In genomic region chr7:96152924-96153359, GRCm38 (mm10) we compare ENCODE assay signal across 8 mouse cellular contexts. TPM values are rescaled to one million over a fixed set of nuclear protein-coding genes. Genes with fewer than 3 reads are reported as not detected.
DNase-seq lines count a peak whose midpoint lies in the region; ATAC-seq and TF ChIP-seq lines count a peak whose summit lies in the region.

No protein-coding gene starts in this region.

- no peaks in the 10 kb centered on the region for H3K79me2 ChIP-seq in myocyte (ENCODE audit: control insufficient read depth, insufficient read depth)

- ATAC-seq in forebrain, embryonic 16.5 days = peak; percentile 95
- peak; percentile 93 for ATAC-seq in hindbrain, embryonic 14.5 days (ENCODE audit: low FRiP score)
- peak; percentile 87 for ATAC-seq in liver, embryonic 11.5 days (replicated peaks; ENCODE audit: low FRiP score)

- H3K9ac ChIP-seq in forebrain, embryonic 16.5 days (replicated peaks; ENCODE audit: low read depth, low read length) = peak overlapping the region; percentile 31; the same call in 1 of the 2 replicates
- peak overlapping the region; percentile 47 for H3K9ac ChIP-seq in hindbrain, embryonic 14.5 days
- no peak overlapping the region for H3K9ac ChIP-seq in liver, embryonic 11.5 days (ENCODE audit: low read depth, low read length)

- peaks cover 3% of the 10 kb centered on the region; the same call in 1 of the 2 replicates for H3K4me1 ChIP-seq in forebrain, embryonic 16.5 days (replicated peaks; ENCODE audit: control insufficient read depth, insufficient read depth, low read length)
- H3K4me1 ChIP-seq in hindbrain, embryonic 14.5 days (replicated peaks; ENCODE audit: control insufficient read depth, insufficient read depth, low read length) = no peaks in the 10 kb centered on the region; the same call in 1 of the 2 replicates
- H3K4me1 ChIP-seq in liver, embryonic 11.5 days (replicated peaks; ENCODE audit: control insufficient read depth, insufficient read depth, low read length) = no peaks in the 10 kb centered on the region

- peak overlapping the region; percentile 37 for H3K4me2 ChIP-seq in forebrain, embryonic 16.5 days (ENCODE audit: low read length)
- peak overlapping the region; percentile 43 for H3K4me2 ChIP-seq in hindbrain, embryonic 14.5 days (replicated peaks)
- H3K4me2 ChIP-seq in liver, embryonic 11.5 days = peak overlapping the region; percentile 56
- H3K4me2 ChIP-seq in myocyte (ENCODE audit: low read depth) = peak overlapping the region; percentile 48

- H3K4me3 ChIP-seq in forebrain, embryonic 16.5 days (replicated peaks; ENCODE audit: low read length) = peak overlapping the region; percentile 24
- H3K4me3 ChIP-seq in hindbrain, embryonic 14.5 days (replicated peaks; ENCODE audit: low read length) = peak overlapping the region; percentile 29
- peak overlapping the region; percentile 27 for H3K4me3 ChIP-seq in liver, embryonic 11.5 days (ENCODE audit: low read depth, low read length)
- no peak overlapping the region for H3K4me3 ChIP-seq in myocyte

- TF ChIP-seq POLR2A in myocyte (IDR thresholded peaks at IDR 0.05; ENCODE audit: insufficient read length, low read depth) = peak; percentile 34

- no peak overlapping the region for H3ac ChIP-seq in myocyte (ENCODE audit: control insufficient read depth, insufficient read length)

- H3K27ac ChIP-seq in forebrain, embryonic 16.5 days (ENCODE audit: low read length) = no peak overlapping the region
- 0 out of 2 replicates have a peak overlapping the region, but pooled peaks have one; percentile 9 for H3K27ac ChIP-seq in hindbrain, embryonic 14.5 days
- no peak overlapping the region for H3K27ac ChIP-seq in liver, embryonic 11.5 days (ENCODE audit: low read depth, low read length)

- H3K9me3 ChIP-seq in forebrain, embryonic 16.5 days (ENCODE audit: control insufficient read depth, low read length) = no peaks in the 10 kb centered on the region
- no peaks in the 10 kb centered on the region for H3K9me3 ChIP-seq in hindbrain, embryonic 14.5 days (ENCODE audit: control insufficient read depth, low read length)
- no peaks in the 10 kb centered on the region for H3K9me3 ChIP-seq in liver, embryonic 11.5 days (ENCODE audit: control insufficient read depth, low read length)

- no peaks in the 10 kb centered on the region for H3K27me3 ChIP-seq in forebrain, embryonic 16.5 days (replicated peaks; ENCODE audit: control insufficient read depth, insufficient read depth, low read length)
- H3K27me3 ChIP-seq in hindbrain, embryonic 14.5 days (ENCODE audit: control insufficient read depth, insufficient read depth, low read length) = no peaks in the 10 kb centered on the region
- H3K27me3 ChIP-seq in liver, embryonic 11.5 days (replicated peaks; ENCODE audit: control insufficient read depth, insufficient read depth, low read length) = no peaks in the 10 kb centered on the region
- no peaks in the 10 kb centered on the region for H3K27me3 ChIP-seq in myocyte (ENCODE audit: control insufficient read depth, insufficient read depth, insufficient read length)

- no peaks in the 10 kb centered on the region for H3K36me3 ChIP-seq in forebrain, embryonic 16.5 days (ENCODE audit: control insufficient read depth, insufficient read depth)
- H3K36me3 ChIP-seq in hindbrain, embryonic 14.5 days (replicated peaks; ENCODE audit: control insufficient read depth, insufficient read depth) = no peaks in the 10 kb centered on the region
- H3K36me3 ChIP-seq in liver, embryonic 11.5 days (ENCODE audit: control insufficient read depth, insufficient read depth, low read length) = no peaks in the 10 kb centered on the region
- H3K36me3 ChIP-seq in myocyte (ENCODE audit: control insufficient read depth, insufficient read depth) = no peaks in the 10 kb centered on the region

- peak; percentile 81 for DNase-seq in 3134 (ENCODE audit: extremely low read depth, insufficient read length, low spot score)
- DNase-seq in adrenal gland, adult 18-20 months (ENCODE audit: low spot score in 2 of 2) = peak; percentile 26 to 34
- DNase-seq in hindbrain, embryonic 14.5 days (ENCODE audit: low spot score) = peak; percentile 64
- peak; percentile 61 for DNase-seq in liver, embryonic 11.5 days (ENCODE audit: low spot score)
- DNase-seq in thymus, postnatal 4 days = peak; percentile 64
- DNase-seq in layer of hippocampus, adult 9-10 months (ENCODE audit: low spot score) = no peak

- under 1% methylated on average over 10 of the region's 10 CpGs for WGBS in forebrain, embryonic 16.5 days
- under 1% methylated on average over 10 of the region's 10 CpGs for WGBS in hindbrain, embryonic 14.5 days
- WGBS in liver, embryonic 11.5 days = 1% methylated on average over 10 of the region's 10 CpGs

TF ChIP-seq in myocyte, 11 proteins besides CTCF, POLR2A, EP300 and RAD21:
- TF ChIP-seq MYOD1 (IDR thresholded peaks at IDR 0.05; ENCODE audit: control insufficient read depth in 1 of 3, insufficient read length in 2 of 3, low read depth in 2 of 3) = peak in 2 of 3 experiments; percentile 62 to 81
- TF ChIP-seq MYOG (IDR thresholded peaks at IDR 0.05; ENCODE audit: control insufficient read depth in 1 of 3, insufficient read depth in 1 of 3, insufficient read length in 2 of 3, low read depth in 2 of 3) = peak in 2 of 3 experiments; percentile 7 to 79
- TF ChIP-seq POLR2AphosphoS2 (IDR thresholded peaks at IDR 0.05; ENCODE audit: insufficient read length, low read depth) = no peak

RNA-seq across cellular contexts. Expression of gene Tenm4, which starts 18.1 kb away (rescaled TPM):
- 10 to 100 TPM; 11.8 to 27.2 TPM for total RNA-seq in adrenal gland, adult 18-20 months (2021)
- polyA plus RNA-seq in forebrain, embryonic 16.5 days (2015; fragmentation: Nextera tagmentation; extraction: Ambion mirVana) = 92.0 and 105 TPM in 2 replicates
- 37.5 and 38.1 TPM in 2 replicates for polyA plus RNA-seq in hindbrain, embryonic 14.5 days (2014; fragmentation: Nextera tagmentation; extraction: Ambion mirVana)
- 6.9 and 7.3 TPM in 2 replicates for polyA plus RNA-seq in liver, embryonic 11.5 days (2014; fragmentation: Nextera tagmentation; extraction: Ambion mirVana)
- polyA plus RNA-seq in myocyte (2012; fragmentation: generic; extraction: Trizol) = 10.9 TPM
